Mouse (Mus musculus): ENCODE data around the gene Creb3l1.

- no peak for TF ChIP-seq CTCF (IDR thresholded peaks at IDR 0.05; ENCODE audit: insufficient read depth, low read length)
- TF ChIP-seq POLR2A (IDR thresholded peaks at IDR 0.05; ENCODE audit: borderline replicate concordance, extremely low read depth, low read depth, low read length) = no peak
Observed at GRCm38 (mm10) chr2:92006491-92006890, 17.8 kb downstream of the Creb3l1 start.
